Mouse (Mus musculus) heart, postnatal 0 days (tissue): ENCODE measurements around the gene Ube4b.

Experiments used
- CTCF ChIP-seq: IDR thresholded peaks from 2 replicates; pipeline ENCODE4 v1.5.1; 2016; ENCODE audit warnings: antibody characterized with exemption, control low read depth, low read depth
- EP300 ChIP-seq: IDR thresholded peaks from 2 replicates; pipeline ENCODE4 v1.6.1; 2016; ENCODE audit warnings: antibody characterized with exemption, low read depth

- TF ChIP-seq CTCF (no peak), EP300 (no peak)
These were observed 45.5 kb downstream of the Ube4b start for GRCm38 (mm10) chr4:149381001-149381400.
